Mouse (Mus musculus) urinary bladder, adult 2 months (tissue): Measurements from ENCODE around the gene Pltp. TPM values are rescaled to one million over a fixed set of nuclear protein-coding genes. Genes with fewer than 3 reads are reported as not detected.
"Not testable (repeated sequence)": the region's sequence is repeated elsewhere in the genome, so short reads cannot be mapped to it uniquely, and the experiment has no call there.

ENCODE experiments used
- DNase-seq: peaks from one replicate; pipeline ENCODE4 v3.0.0; 2022; ENCODE audit warnings: low spot score
- polyA plus RNA-seq: library from polyadenylated mRNA; depleted of rRNA; stranded (reverse); fragments of >200 nt; gene quantifications from 2 replicates; pipeline ENCODE4 v1.2.3, GENCODE M21; 2012

The Pltp gene
- polyA plus RNA-seq, 1 experiment = 252 TPM

- no peak for DNase-seq
These were observed 21.7 kb upstream of the Pltp start, which contains the start of gene Pcif1 for GRCm38 (mm10) chr2:164879228-164879567. Gene Pcif1, plus strand, starts transcription at chr2:164879304.

- no peak for DNase-seq
These were observed 21.2 kb upstream of the Pltp start for GRCm38 (mm10) chr2:164878509-164879227.

- DNase-seq = not testable (repeated sequence)
These were observed 20.1 kb upstream of the Pltp start for GRCm38 (mm10) chr2:164877376-164878215.

- not testable (repeated sequence) for DNase-seq
These were observed 18.1 kb upstream of the Pltp start for GRCm38 (mm10) chr2:164875648-164876047.

- DNase-seq = no peak
These were observed 16.8 kb upstream of the Pltp start for GRCm38 (mm10) chr2:164874239-164874769.

GRCm38 (mm10) chr2:164873621-164874020 lies 16.1 kb upstream of the Pltp start:
- no peak for DNase-seq

- DNase-seq = no peak
These were observed 14.2 kb upstream of the Pltp start for GRCm38 (mm10) chr2:164871602-164872303.

- no peak for DNase-seq
These were observed 11.0 kb upstream of the Pltp start for GRCm38 (mm10) chr2:164868491-164868890.

GRCm38 (mm10) chr2:164867566-164867965 lies 10.1 kb upstream of the Pltp start:
- DNase-seq = no peak

GRCm38 (mm10) chr2:164866741-164867551 lies 9.4 kb upstream of the Pltp start:
- no peak for DNase-seq

GRCm38 (mm10) chr2:164864593-164864992 lies 7.1 kb upstream of the Pltp start:
- no peak for DNase-seq

GRCm38 (mm10) chr2:164863411-164863810 lies 5.9 kb upstream of the Pltp start:
- DNase-seq = not testable (repeated sequence)

GRCm38 (mm10) chr2:164862179-164862861 lies 4.8 kb upstream of the Pltp start:
- DNase-seq = no peak

- DNase-seq = no peak
These were observed 3.6 kb upstream of the Pltp start for GRCm38 (mm10) chr2:164861094-164861493.

- no peak for DNase-seq
These were observed 2.3 kb upstream of the Pltp start for GRCm38 (mm10) chr2:164859640-164860432.

GRCm38 (mm10) chr2:164859155-164859554 lies 1.6 kb upstream of the Pltp start:
- no peak for DNase-seq

- no peak for DNase-seq
These were observed 487 bp upstream of the Pltp start for GRCm38 (mm10) chr2:164857842-164858553.

GRCm38 (mm10) chr2:164856309-164857100 lies 1.0 kb downstream of the Pltp start:
- DNase-seq = no peak
